Mouse (Mus musculus) neural tube, embryonic 15.5 days (tissue): Measurements from ENCODE around the gene Camta1. TPM values are rescaled to one million over a fixed set of nuclear protein-coding genes. Genes with fewer than 3 reads are reported as not detected.

Experiments used
- ATAC-seq: fragments of 200-750 bp; cut with Nextera tagmentation; 2 replicates; pipeline ENCODE4 v1.8.0; 2017; ENCODE audit warnings: mild to moderate bottlenecking, moderate TSS enrichment, moderate library complexity; ENCODE audit not compliant: low FRiP score
- H3K27ac ChIP-seq: fragments of 300-500 bp; sonication (generic); replicated peaks from 2 replicates; pipeline ENCODE4 v1.5.1; 2015; ENCODE audit warnings: mild to moderate bottlenecking, inconsistent platforms
- H3K27me3 ChIP-seq: fragments of 300-500 bp; sonication (generic); replicated peaks from 2 replicates; pipeline ENCODE4 v1.6.1; 2015; ENCODE audit warnings: inconsistent platforms
- H3K36me3 ChIP-seq: fragments of 300-500 bp; sonication (generic); 2 replicates; pipeline ENCODE4 v1.6.1; 2015; ENCODE audit warnings: inconsistent platforms
- H3K4me1 ChIP-seq: fragments of 300-500 bp; sonication (generic); 2 replicates; pipeline ENCODE4 v1.6.1; 2015; ENCODE audit warnings: inconsistent platforms
- H3K4me2 ChIP-seq: fragments of 300-500 bp; sonication (generic); 2 replicates; pipeline ENCODE4 v1.6.1; 2015; ENCODE audit warnings: inconsistent platforms, mild to moderate bottlenecking, moderate library complexity
- H3K4me3 ChIP-seq: fragments of 300-500 bp; sonication (generic); replicated peaks from 2 replicates; pipeline ENCODE4 v1.5.1; 2015; ENCODE audit warnings: mild to moderate bottlenecking, inconsistent platforms
- H3K9ac ChIP-seq: fragments of 300-500 bp; sonication (generic); replicated peaks from 2 replicates; pipeline ENCODE4 v1.6.1; 2015; ENCODE audit warnings: mild to moderate bottlenecking, inconsistent platforms
- H3K9me3 ChIP-seq: fragments of 300-500 bp; sonication (generic); replicated peaks from 2 replicates; pipeline ENCODE4 v1.6.1; 2016; ENCODE audit warnings: inconsistent platforms
- WGBS: fragments of 180-500 bp; shearing (Covaris S2); methylation state at CpG from one replicate; pipeline ENCODE4 v1.1.7; 2015; ENCODE audit warnings: mixed read lengths; 5-methylcytosine and 5-hydroxymethylcytosine counted together
- polyA plus RNA-seq: library from polyadenylated mRNA; unstranded; fragments of >200 nt; fragmentation: Nextera tagmentation; extraction: Ambion mirVana; gene quantifications from 2 replicates; pipeline ENCODE4 v1.2.1, GENCODE M21; 2015

Gene Camta1
- polyA plus RNA-seq, 1 experiment from 2014 or later: 161 TPM

DNA sequence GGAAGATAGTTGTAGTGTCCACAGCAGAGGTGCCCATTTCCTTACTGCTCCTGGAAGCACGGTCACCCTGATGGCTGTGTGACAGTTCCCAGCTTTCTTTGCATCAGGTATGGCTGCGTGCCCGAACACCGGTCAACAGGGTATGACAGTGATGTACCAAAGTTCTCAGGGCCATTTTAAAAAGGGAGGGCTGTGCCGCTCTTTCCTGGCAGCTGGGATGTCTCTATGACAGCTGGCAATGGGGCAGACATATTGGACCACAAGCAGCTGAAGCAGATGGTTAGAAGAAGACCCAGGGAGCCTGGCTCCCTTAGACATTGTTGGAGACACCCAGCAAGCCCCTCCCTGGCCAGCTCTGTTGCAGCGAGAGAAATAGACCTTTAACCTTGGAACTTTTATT, 649.7 kb downstream of the Camta1 start:
- H3K27me3 ChIP-seq: no peaks in the 10 kb centered on the region
- no peak overlapping the region for H3K27ac ChIP-seq
- H3K4me3 ChIP-seq: no peak overlapping the region
- H3K9ac ChIP-seq: no peak overlapping the region
- 89% methylated on average over 6 of the region's 6 CpGs for WGBS
- no peak overlapping the region for H3K4me2 ChIP-seq
- no peaks in the 10 kb centered on the region for H3K36me3 ChIP-seq
- ATAC-seq: no peak
- H3K9me3 ChIP-seq: no peaks in the 10 kb centered on the region
- peaks cover 61% of the 10 kb centered on the region for H3K4me1 ChIP-seq

GRCm38 (mm10) chr4:151207566-151207965, 654.1 kb downstream of the Camta1 start:
- no peak overlapping the region; the same call in 1 of the 2 replicates for H3K27ac ChIP-seq
- WGBS: 74% methylated on average over 7 of the region's 7 CpGs
- ATAC-seq: no peak

GRCm38 (mm10) chr4:151202891-151203290, 658.8 kb downstream of the Camta1 start:
- H3K4me3 ChIP-seq: no peak overlapping the region
- no peak for ATAC-seq
- H3K4me1 ChIP-seq: peaks cover 17% of the 10 kb centered on the region
- H3K36me3 ChIP-seq: no peaks in the 10 kb centered on the region
- 31% methylated on average over 6 of the region's 6 CpGs for WGBS
- no peak overlapping the region for H3K27ac ChIP-seq
- H3K4me2 ChIP-seq: no peak overlapping the region
- no peak overlapping the region for H3K9ac ChIP-seq
- H3K9me3 ChIP-seq: no peaks in the 10 kb centered on the region
- no peaks in the 10 kb centered on the region for H3K27me3 ChIP-seq

More at GRCm38 (mm10) chr4:151207566-151207965, 654.1 kb downstream of the Camta1 start:
- no peaks in the 10 kb centered on the region for H3K9me3 ChIP-seq
- H3K4me1 ChIP-seq: peaks cover 30% of the 10 kb centered on the region
- no peaks in the 10 kb centered on the region for H3K36me3 ChIP-seq
- H3K4me3 ChIP-seq: no peak overlapping the region
- no peak overlapping the region for H3K4me2 ChIP-seq
- no peaks in the 10 kb centered on the region for H3K27me3 ChIP-seq
- H3K9ac ChIP-seq: no peak overlapping the region

DNA sequence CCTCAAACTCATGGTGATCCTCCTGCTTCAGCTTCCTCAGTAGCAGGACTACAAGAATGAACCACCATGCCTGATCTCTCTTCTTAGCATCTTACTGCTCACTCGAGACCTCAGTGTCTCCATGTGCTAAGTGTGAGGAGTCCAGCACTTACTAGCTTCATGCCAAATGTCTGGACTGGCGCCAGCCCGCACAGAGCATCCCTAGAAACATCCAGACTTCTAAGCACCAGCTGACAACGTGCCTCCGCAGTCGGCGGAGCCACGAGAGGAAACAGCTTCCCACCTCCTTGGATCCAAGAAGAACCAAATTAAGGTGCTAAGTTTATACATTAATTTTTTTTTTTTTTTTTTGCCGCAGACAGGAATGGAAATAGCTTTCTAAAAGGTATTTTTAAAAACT, 661.4 kb downstream of the Camta1 start:
- ATAC-seq: no peak
- no peaks in the 10 kb centered on the region for H3K9me3 ChIP-seq
- H3K4me3 ChIP-seq: no peak overlapping the region
- H3K36me3 ChIP-seq: no peaks in the 10 kb centered on the region
- 78% methylated on average over 9 of the region's 9 CpGs for WGBS
- H3K4me1 ChIP-seq: peaks cover 7% of the 10 kb centered on the region
- no peak overlapping the region for H3K27ac ChIP-seq
- H3K4me2 ChIP-seq: no peak overlapping the region
- no peak overlapping the region for H3K9ac ChIP-seq
- no peaks in the 10 kb centered on the region for H3K27me3 ChIP-seq

GRCm38 (mm10) chr4:151195126-151195525, 666.5 kb downstream of the Camta1 start:
- Histone ChIP-seq H3K4me1 (peaks cover 18% of the 10 kb centered on the region), H3K36me3 (no peaks in the 10 kb centered on the region), H3K4me3 (no peak overlapping the region), H3K4me2 (no peak overlapping the region), H3K9ac (no peak overlapping the region), H3K27ac (peak overlapping the region; percentile 72), H3K27me3 (no peaks in the 10 kb centered on the region), H3K9me3 (no peaks in the 10 kb centered on the region)
- 47% methylated on average over 10 of the region's 10 CpGs for WGBS
- no peak for ATAC-seq

GRCm38 (mm10) chr4:151194715-151195097, 667.0 kb downstream of the Camta1 start:
- Histone ChIP-seq H3K4me1 (peaks cover 18% of the 10 kb centered on the region), H3K4me2 (no peak overlapping the region), H3K9ac (no peak overlapping the region), H3K27ac (peak overlapping the region; percentile 72), H3K36me3 (no peaks in the 10 kb centered on the region), H3K4me3 (no peak overlapping the region), H3K27me3 (no peaks in the 10 kb centered on the region), H3K9me3 (no peaks in the 10 kb centered on the region)
- no peak for ATAC-seq
- 39% methylated on average over 4 of the region's 4 CpGs for WGBS

DNA sequence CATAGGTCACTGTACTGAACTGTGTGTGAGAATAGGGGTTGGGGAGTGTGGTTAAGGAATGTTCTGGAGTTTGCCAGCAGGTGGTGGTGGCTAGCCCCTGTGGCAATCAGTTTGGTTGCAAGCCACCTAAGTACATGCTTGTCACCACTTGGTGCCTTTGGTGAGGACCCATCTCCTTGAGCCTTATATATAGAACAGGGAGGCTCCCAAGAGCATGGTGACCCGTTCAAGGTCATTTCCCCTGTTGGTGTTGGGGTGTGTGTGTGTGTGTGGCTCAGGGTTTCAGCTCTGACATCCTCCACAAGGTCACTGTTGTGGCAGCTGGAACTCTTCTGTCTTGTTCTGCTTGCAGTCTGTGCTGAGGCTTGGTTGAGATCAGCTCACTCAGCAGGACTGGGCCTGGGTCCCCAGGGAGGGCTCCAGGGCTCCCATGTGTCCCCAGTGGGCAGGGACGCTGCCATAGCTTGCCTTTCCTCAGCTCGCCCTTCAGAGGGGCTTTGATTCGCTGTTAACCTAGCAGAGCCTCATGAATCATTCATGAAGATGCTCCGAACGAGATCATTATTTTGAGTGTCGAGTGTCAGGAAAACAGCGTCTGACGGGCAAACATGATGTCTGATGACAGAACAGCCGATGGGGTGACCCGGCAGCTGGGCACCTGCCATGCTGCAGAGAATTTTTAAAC, 667.5 kb downstream of the Camta1 start:
- H3K4me2 ChIP-seq: no peak overlapping the region
- no peaks in the 10 kb centered on the region for H3K9me3 ChIP-seq
- H3K36me3 ChIP-seq: no peaks in the 10 kb centered on the region
- peak overlapping the region; percentile 72 for H3K27ac ChIP-seq
- 0 out of 2 replicates have a peak, but pooled peaks have one; percentile 39 for ATAC-seq
- peaks cover 18% of the 10 kb centered on the region for H3K4me1 ChIP-seq
- no peaks in the 10 kb centered on the region for H3K27me3 ChIP-seq
- WGBS: 20% methylated on average over 11 of the region's 11 CpGs
- no peak overlapping the region for H3K4me3 ChIP-seq
- no peak overlapping the region for H3K9ac ChIP-seq

DNA sequence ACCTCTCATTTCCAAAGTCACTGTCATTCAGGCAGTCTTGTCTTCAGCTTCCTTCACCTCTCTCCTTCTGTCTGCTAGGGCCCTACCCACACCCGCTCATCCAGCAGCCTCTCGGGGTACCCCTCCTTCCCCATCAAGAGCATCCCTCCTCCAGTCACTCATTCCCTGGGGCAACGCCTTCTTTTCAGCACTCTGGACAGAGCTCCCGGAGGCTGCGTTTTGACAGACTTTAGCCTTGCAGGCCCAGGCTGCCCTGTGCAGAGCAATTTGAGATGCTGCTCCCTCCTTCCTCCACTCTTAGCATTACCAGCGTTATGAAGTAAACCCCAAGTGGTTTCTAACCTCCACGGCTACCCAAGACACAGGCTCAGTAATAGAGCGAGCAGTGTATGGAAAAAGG, 675.2 kb downstream of the Camta1 start:
- ATAC-seq: no peak
- H3K4me1 ChIP-seq: peaks cover 20% of the 10 kb centered on the region
- H3K27me3 ChIP-seq: peaks cover 21% of the 10 kb centered on the region
- H3K9ac ChIP-seq: no peak overlapping the region
- H3K27ac ChIP-seq: peak overlapping the region; percentile 70
- no peak overlapping the region for H3K4me2 ChIP-seq
- H3K36me3 ChIP-seq: no peaks in the 10 kb centered on the region
- no peak overlapping the region for H3K4me3 ChIP-seq
- no peaks in the 10 kb centered on the region for H3K9me3 ChIP-seq
- WGBS: 12% methylated on average over 8 of the region's 8 CpGs

DNA sequence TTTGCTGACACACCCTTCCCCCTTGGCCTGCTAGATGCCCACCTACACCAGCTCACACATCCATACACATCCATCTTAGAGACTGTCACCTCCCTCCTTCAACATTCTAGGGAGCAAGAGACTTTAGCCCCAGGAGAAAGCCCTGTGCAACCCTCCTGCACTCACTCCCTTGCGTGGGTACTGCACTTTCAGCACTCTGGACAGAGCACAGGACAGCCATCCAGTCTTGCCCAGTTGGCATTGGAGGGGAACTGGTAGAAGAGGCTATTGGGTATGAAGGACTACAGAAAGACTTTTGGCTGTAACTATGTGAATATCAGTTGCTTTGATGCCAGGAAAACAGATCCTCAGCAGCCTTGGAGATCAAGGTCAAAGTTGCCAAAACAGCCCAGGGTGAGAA, 675.9 kb downstream of the Camta1 start:
- ATAC-seq: no peak
- no peaks in the 10 kb centered on the region for H3K9me3 ChIP-seq
- H3K9ac ChIP-seq: no peak overlapping the region
- no peak overlapping the region for H3K4me2 ChIP-seq
- no peaks in the 10 kb centered on the region for H3K36me3 ChIP-seq
- no peak overlapping the region for H3K27ac ChIP-seq
- H3K4me1 ChIP-seq: peaks cover 26% of the 10 kb centered on the region
- H3K27me3 ChIP-seq: peaks cover 21% of the 10 kb centered on the region
- no peak overlapping the region for H3K4me3 ChIP-seq
- 29% methylated on average over 1 of the region's 1 CpGs for WGBS

GRCm38 (mm10) chr4:151180394-151180902, 681.2 kb downstream of the Camta1 start:
- Histone ChIP-seq H3K36me3 (no peaks in the 10 kb centered on the region), H3K4me3 (no peak overlapping the region), H3K4me1 (peaks cover 44% of the 10 kb centered on the region), H3K27ac (peak overlapping the region; percentile 64), H3K4me2 (no peak overlapping the region), H3K9me3 (no peaks in the 10 kb centered on the region), H3K27me3 (peaks cover 21% of the 10 kb centered on the region), H3K9ac (no peak overlapping the region)
- 10% methylated on average over 7 of the region's 7 CpGs for WGBS
- no peak for ATAC-seq

- WGBS: 46% methylated on average over 3 of the region's 3 CpGs
- ATAC-seq: no peak
- Histone ChIP-seq H3K4me2 (no peak overlapping the region), H3K27ac (peak overlapping the region; percentile 49), H3K27me3 (peaks cover 17% of the 10 kb centered on the region), H3K36me3 (no peaks in the 10 kb centered on the region), H3K9me3 (no peaks in the 10 kb centered on the region), H3K4me1 (peaks cover 44% of the 10 kb centered on the region), H3K9ac (no peak overlapping the region), H3K4me3 (no peak overlapping the region)
Measured at GRCm38 (mm10) chr4:151179639-151180038, 682.0 kb downstream of the Camta1 start.

- Histone ChIP-seq H3K27ac (peak overlapping the region; percentile 51), H3K36me3 (no peaks in the 10 kb centered on the region), H3K9me3 (no peaks in the 10 kb centered on the region), H3K4me1 (peaks cover 44% of the 10 kb centered on the region), H3K27me3 (peaks cover 19% of the 10 kb centered on the region), H3K9ac (no peak overlapping the region), H3K4me2 (no peak overlapping the region), H3K4me3 (no peak overlapping the region)
- 35% methylated on average over 8 of the region's 8 CpGs for WGBS
- peak; percentile 62 for ATAC-seq
Measured at GRCm38 (mm10) chr4:151178970-151179378, 682.7 kb downstream of the Camta1 start.
